Comparison of ENCODE assay signal across 13 mouse cellular contexts in genomic region chr5:20446471-20447174, GRCm38 (mm10).
DNase-seq lines count a peak whose midpoint lies in the region; ATAC-seq and TF ChIP-seq lines count a peak whose summit lies in the region.
"Had no signal": no experiment of that assay in that cellular context is flagged by ENCODE, and none has a peak within 500 bp of the region (broad histone marks: within the 10 kb centered on the region; RNA-seq: fewer than 3 reads in every experiment).

No protein-coding gene starts in this region.

- H3K9me3 ChIP-seq in heart, postnatal 0 days (replicated peaks; ENCODE audit: control insufficient read depth, low read length), result no peaks in the 10 kb centered on the region
- H3K9me3 ChIP-seq: midbrain, embryonic 13.5 days had no signal

- no peak overlapping the region for H3K27ac ChIP-seq in heart, postnatal 0 days (ENCODE audit: low read depth)
- H3K27ac ChIP-seq: kidney, postnatal 0 days; midbrain, embryonic 13.5 days had no signal

- no peak for DNase-seq in cerebellum, adult 11-12 months
- DNase-seq in heart, postnatal 0 days (ENCODE audit: low spot score), result peak; percentile 23
- DNase-seq in heart, adult 8-10 months (ENCODE audit: low spot score), result no peak
- DNase-seq in lung, postnatal 25 days (ENCODE audit: low spot score), result peak; percentile 7
- no peak for DNase-seq in lung, adult 2 months
- DNase-seq in right cerebral cortex, postnatal 25 days, result peak; percentile 38
- no peak for DNase-seq in kidney, postnatal 4 days
- DNase-seq: heart, postnatal 36 days; liver; thymus, postnatal 25 days had no signal

- no peak for TF ChIP-seq CTCF in heart, postnatal 0 days (IDR thresholded peaks at IDR 0.05; ENCODE audit: low read depth)
- TF ChIP-seq CTCF in lung, adult 2 months (IDR thresholded peaks at IDR 0.05; ENCODE audit: insufficient read depth, low read length), result no peak

- no peaks in the 10 kb centered on the region for H3K4me1 ChIP-seq in heart, postnatal 0 days (ENCODE audit: control insufficient read depth, insufficient read depth)
- 0 out of 2 replicates have a peak, but pooled peaks cover 2% of the 10 kb centered on the region for H3K4me1 ChIP-seq in lung, adult 2 months (ENCODE audit: control insufficient read depth, insufficient read depth, low read length)
- H3K4me1 ChIP-seq: midbrain, embryonic 13.5 days had no signal

- 30% methylated on average over 4 of the region's 4 CpGs for WGBS in heart, postnatal 0 days
- WGBS in lung, adult 2 months, result 36% methylated on average over 4 of the region's 4 CpGs

- no peak for TF ChIP-seq POLR2A in lung, adult 2 months (IDR thresholded peaks at IDR 0.05; ENCODE audit: borderline replicate concordance, extremely low read depth, low read depth, low read length)

- ATAC-seq in cerebellum, adult (ENCODE audit: insufficient number of reproducible peaks, low FRiP score, low TSS enrichment), result peak; percentile 52; the same call in 1 of the 2 replicates
- ATAC-seq in heart, postnatal 0 days (ENCODE audit: insufficient read depth, low read depth), result peak; percentile 20; the same call in 1 of the 2 replicates
- ATAC-seq: midbrain, embryonic 13.5 days had no signal

- no peak overlapping the region for H3K4me2 ChIP-seq in heart, postnatal 0 days (ENCODE audit: low read depth, low read length)
- H3K4me2 ChIP-seq: midbrain, embryonic 13.5 days had no signal

- TF ChIP-seq EP300 in heart, postnatal 0 days (IDR thresholded peaks at IDR 0.05; ENCODE audit: low read depth), result no peak

- H3K4me3 ChIP-seq in heart, postnatal 0 days (ENCODE audit: low read depth, low read length), result no peak overlapping the region
- H3K4me3 ChIP-seq in lung, adult 2 months (replicated peaks; ENCODE audit: extremely low read depth, low read depth, low read length), result no peak overlapping the region
- H3K4me3 ChIP-seq: midbrain, embryonic 13.5 days had no signal

- H3K36me3 ChIP-seq in heart, postnatal 0 days (replicated peaks; ENCODE audit: control insufficient read depth, insufficient read depth, low read length), result no peaks in the 10 kb centered on the region
- H3K36me3 ChIP-seq: midbrain, embryonic 13.5 days had no signal

- no peaks in the 10 kb centered on the region for H3K27me3 ChIP-seq in heart, postnatal 0 days (ENCODE audit: control insufficient read depth, insufficient read depth, low read length)
- H3K27me3 ChIP-seq: midbrain, embryonic 13.5 days had no signal

- no peak overlapping the region for H3K9ac ChIP-seq in heart, postnatal 0 days (replicated peaks; ENCODE audit: low read depth, low read length)
- H3K9ac ChIP-seq: midbrain, embryonic 13.5 days had no signal

Comparison
In these comparisons a context has a peak if more than half of its experiments do, and no peak if none do; other contexts are left out.
1. DNase-seq: peak in heart, postnatal 0 days (single experiment), lung, postnatal 25 days (single experiment) and right cerebral cortex, postnatal 25 days (single experiment); none in cerebellum, adult 11-12 months (single experiment), heart, adult 8-10 months (single experiment), lung, adult 2 months (single experiment) and kidney, postnatal 4 days (0 of 2).